Mouse (Mus musculus): Measurements from ENCODE around the gene Fkbp11. TPM values are rescaled to one million over a fixed set of nuclear protein-coding genes. Genes with fewer than 3 reads are reported as not detected.
A peak's percentile ranks its signal among the peaks of the same experiment; 100 is the strongest.

Gene Fkbp11
- polyA plus RNA-seq, 1 experiment from 2014 or later = 53.1 TPM

- no peak overlapping the region for H3K9ac ChIP-seq (ENCODE audit: low read length)
- no peak overlapping the region for H3K4me3 ChIP-seq (ENCODE audit: low read depth, low read length)
- H3K27me3 ChIP-seq (replicated peaks; ENCODE audit: control insufficient read depth, insufficient read depth, low read length) = 0 out of 2 replicates have a peak, but pooled peaks cover 8% of the 10 kb centered on the region
- ATAC-seq (replicated peaks; ENCODE audit: low FRiP score, low TSS enrichment, low read depth) (no peak), DNase-seq (ENCODE audit: low spot score) (no peak)
- 30% methylated on average over 19 of the region's 19 CpGs for WGBS
- no peak overlapping the region for H3K4me2 ChIP-seq (ENCODE audit: low read length)
- peaks cover 15% of the 10 kb centered on the region for H3K4me1 ChIP-seq (replicated peaks; ENCODE audit: control insufficient read depth, insufficient read depth, low read length)
- H3K36me3 ChIP-seq (ENCODE audit: control insufficient read depth, insufficient read depth, low read length) = no peaks in the 10 kb centered on the region
- no peaks in the 10 kb centered on the region for H3K9me3 ChIP-seq (ENCODE audit: control insufficient read depth, low read length)
- H3K27ac ChIP-seq (ENCODE audit: low read depth) = no peak overlapping the region
Observed at GRCm38 (mm10) chr15:98724441-98724840, 3.6 kb downstream of the Fkbp11 start.

GRCm38 (mm10) chr15:98722854-98723253 lies 5.1 kb downstream of the Fkbp11 start:
- Histone ChIP-seq H3K9ac (ENCODE audit: low read length) (no peak overlapping the region), H3K4me3 (ENCODE audit: low read depth, low read length) (no peak overlapping the region), H3K27ac (ENCODE audit: low read depth) (no peak overlapping the region), H3K4me1 (replicated peaks; ENCODE audit: control insufficient read depth, insufficient read depth, low read length) (peaks cover 12% of the 10 kb centered on the region), H3K27me3 (replicated peaks; ENCODE audit: control insufficient read depth, insufficient read depth, low read length) (0 out of 2 replicates have a peak, but pooled peaks cover 3% of the 10 kb centered on the region), H3K9me3 (ENCODE audit: control insufficient read depth, low read length) (no peaks in the 10 kb centered on the region), H3K4me2 (ENCODE audit: low read length) (no peak overlapping the region), H3K36me3 (ENCODE audit: control insufficient read depth, insufficient read depth, low read length) (no peaks in the 10 kb centered on the region)
- WGBS = 64% methylated on average over 14 of the region's 14 CpGs
- DNase-seq (ENCODE audit: low spot score) (no peak), ATAC-seq (replicated peaks; ENCODE audit: low FRiP score, low TSS enrichment, low read depth) (no peak)

GRCm38 (mm10) chr15:98722191-98722590 lies 5.8 kb downstream of the Fkbp11 start:
- ATAC-seq (replicated peaks; ENCODE audit: low FRiP score, low TSS enrichment, low read depth) (no peak), DNase-seq (ENCODE audit: low spot score) (no peak)
- Histone ChIP-seq H3K27ac (ENCODE audit: low read depth) (no peak overlapping the region), H3K4me1 (replicated peaks; ENCODE audit: control insufficient read depth, insufficient read depth, low read length) (peaks cover 11% of the 10 kb centered on the region), H3K4me2 (ENCODE audit: low read length) (no peak overlapping the region), H3K9ac (ENCODE audit: low read length) (no peak overlapping the region), H3K9me3 (ENCODE audit: control insufficient read depth, low read length) (no peaks in the 10 kb centered on the region), H3K27me3 (replicated peaks; ENCODE audit: control insufficient read depth, insufficient read depth, low read length) (0 out of 2 replicates have a peak, but pooled peaks cover 3% of the 10 kb centered on the region), H3K36me3 (ENCODE audit: control insufficient read depth, insufficient read depth, low read length) (no peaks in the 10 kb centered on the region), H3K4me3 (ENCODE audit: low read depth, low read length) (no peak overlapping the region)
- WGBS = 78% methylated on average over 8 of the region's 8 CpGs

- Histone ChIP-seq H3K4me2 (ENCODE audit: low read length) (no peak overlapping the region), H3K4me1 (replicated peaks; ENCODE audit: control insufficient read depth, insufficient read depth, low read length) (no peaks in the 10 kb centered on the region), H3K27ac (ENCODE audit: low read depth) (no peak overlapping the region), H3K27me3 (replicated peaks; ENCODE audit: control insufficient read depth, insufficient read depth, low read length) (no peaks in the 10 kb centered on the region), H3K4me3 (ENCODE audit: low read depth, low read length) (no peak overlapping the region), H3K9me3 (ENCODE audit: control insufficient read depth, low read length) (no peaks in the 10 kb centered on the region), H3K36me3 (ENCODE audit: control insufficient read depth, insufficient read depth, low read length) (no peaks in the 10 kb centered on the region), H3K9ac (ENCODE audit: low read length) (no peak overlapping the region)
- no peak for DNase-seq (ENCODE audit: low spot score)
- ATAC-seq (replicated peaks; ENCODE audit: low FRiP score, low TSS enrichment, low read depth) = no peak
- WGBS = 59% methylated on average over 16 of the region's 16 CpGs
Observed at GRCm38 (mm10) chr15:98717301-98717700, 10.7 kb downstream of the Fkbp11 start.

- H3K27me3 ChIP-seq (replicated peaks; ENCODE audit: control insufficient read depth, insufficient read depth, low read length) = no peaks in the 10 kb centered on the region
- WGBS = 58% methylated on average over 5 of the region's 5 CpGs
- no peak overlapping the region for H3K9ac ChIP-seq (ENCODE audit: low read length)
- ATAC-seq (replicated peaks; ENCODE audit: low FRiP score, low TSS enrichment, low read depth) (no peak), DNase-seq (ENCODE audit: low spot score) (no peak)
- no peak overlapping the region for H3K27ac ChIP-seq (ENCODE audit: low read depth)
- H3K9me3 ChIP-seq (ENCODE audit: control insufficient read depth, low read length) = no peaks in the 10 kb centered on the region
- no peaks in the 10 kb centered on the region for H3K4me1 ChIP-seq (replicated peaks; ENCODE audit: control insufficient read depth, insufficient read depth, low read length)
- H3K36me3 ChIP-seq (ENCODE audit: control insufficient read depth, insufficient read depth, low read length) = no peaks in the 10 kb centered on the region
- H3K4me2 ChIP-seq (ENCODE audit: low read length) = no peak overlapping the region
- no peak overlapping the region for H3K4me3 ChIP-seq (ENCODE audit: low read depth, low read length)
Observed at GRCm38 (mm10) chr15:98714230-98714652, 13.8 kb downstream of the Fkbp11 start.

GRCm38 (mm10) chr15:98710442-98710841 lies 17.6 kb downstream of the Fkbp11 start:
- H3K4me2 ChIP-seq (ENCODE audit: low read length) = no peak overlapping the region
- no peaks in the 10 kb centered on the region for H3K36me3 ChIP-seq (ENCODE audit: control insufficient read depth, insufficient read depth, low read length)
- H3K9me3 ChIP-seq (ENCODE audit: control insufficient read depth, low read length) = no peaks in the 10 kb centered on the region
- 0 out of 2 replicates have a peak, but pooled peaks cover 3% of the 10 kb centered on the region for H3K27me3 ChIP-seq (replicated peaks; ENCODE audit: control insufficient read depth, insufficient read depth, low read length)
- WGBS = 12% methylated on average over 9 of the region's 9 CpGs
- no peak overlapping the region for H3K27ac ChIP-seq (ENCODE audit: low read depth)
- no peak overlapping the region for H3K9ac ChIP-seq (ENCODE audit: low read length)
- no peak overlapping the region for H3K4me3 ChIP-seq (ENCODE audit: low read depth, low read length)
- DNase-seq (ENCODE audit: low spot score) (peak; percentile 85), ATAC-seq (replicated peaks; ENCODE audit: low FRiP score, low TSS enrichment, low read depth) (no peak; the same call in 1 of the 2 replicates)
- H3K4me1 ChIP-seq (replicated peaks; ENCODE audit: control insufficient read depth, insufficient read depth, low read length) = no peaks in the 10 kb centered on the region

GRCm38 (mm10) chr15:98707766-98708372 lies 20.1 kb downstream of the Fkbp11 start, which contains the start of gene Ccdc65:
Gene Ccdc65 (plus strand): TSS chr15:98708207.
- Histone ChIP-seq H3K27me3 (replicated peaks; ENCODE audit: control insufficient read depth, insufficient read depth, low read length) (peaks cover 16% of the 10 kb centered on the region), H3K4me2 (ENCODE audit: low read length) (peak within 1 kb of the TSS; percentile 55), H3K27ac (ENCODE audit: low read depth) (no peak within 1 kb of the TSS), H3K4me3 (ENCODE audit: low read depth, low read length) (peak within 1 kb of the TSS; percentile 30), H3K9me3 (ENCODE audit: control insufficient read depth, low read length) (no peaks in the 10 kb centered on the region), H3K9ac (ENCODE audit: low read length) (no peak within 1 kb of the TSS), H3K4me1 (replicated peaks; ENCODE audit: control insufficient read depth, insufficient read depth, low read length) (no peaks in the 10 kb centered on the region), H3K36me3 (ENCODE audit: control insufficient read depth, insufficient read depth, low read length) (no peaks in the 10 kb centered on the region)
- WGBS = 21% methylated on average over 16 of the region's 16 CpGs
- ATAC-seq (replicated peaks; ENCODE audit: low FRiP score, low TSS enrichment, low read depth) (no peak), DNase-seq (ENCODE audit: low spot score) (peak; percentile 81)

- H3K27ac ChIP-seq (ENCODE audit: low read depth) = no peak overlapping the region
- H3K27me3 ChIP-seq (replicated peaks; ENCODE audit: control insufficient read depth, insufficient read depth, low read length) = peaks cover 47% of the 10 kb centered on the region
- ATAC-seq (replicated peaks; ENCODE audit: low FRiP score, low TSS enrichment, low read depth) = no peak
- WGBS = 55% methylated on average over 9 of the region's 9 CpGs
- no peaks in the 10 kb centered on the region for H3K9me3 ChIP-seq (ENCODE audit: control insufficient read depth, low read length)
- H3K9ac ChIP-seq (ENCODE audit: low read length) = no peak overlapping the region
- DNase-seq (ENCODE audit: low spot score) = no peak
- no peaks in the 10 kb centered on the region for H3K36me3 ChIP-seq (ENCODE audit: control insufficient read depth, insufficient read depth, low read length)
- H3K4me3 ChIP-seq (ENCODE audit: low read depth, low read length) = no peak overlapping the region
- no peak overlapping the region for H3K4me2 ChIP-seq (ENCODE audit: low read length)
- H3K4me1 ChIP-seq (replicated peaks; ENCODE audit: control insufficient read depth, insufficient read depth, low read length) = peaks cover 4% of the 10 kb centered on the region; the same call in 1 of the 2 replicates
Observed at GRCm38 (mm10) chr15:98704312-98704711, 23.7 kb downstream of the Fkbp11 start.
